Mouse (Mus musculus) CH12.LX (cell line): ENCODE measurements at regions not wholly inside any gene's neighbourhood (a gene's known extent, or its start where the extent isn't known, plus 50 kb on each side); places are given as distances from the start of the nearest gene placed in this dataset.

ENCODE experiments used
- DNase-seq: peaks from one replicate; pipeline ENCODE4 v3.0.0-alpha.2; 2013; ENCODE audit errors: extremely low read depth
- H3K27ac ChIP-seq: 2 replicates; pipeline ENCODE4 v1.5.1; 2012; ENCODE audit warnings: low read depth, mild to moderate bottlenecking, control low read depth, moderate library complexity; ENCODE audit not compliant: insufficient read depth
- H3K27me3 ChIP-seq: replicated peaks from 2 replicates; pipeline ENCODE3; 2012; ENCODE audit warnings: inconsistent platforms
- H3K36me3 ChIP-seq, 2 experiments: replicated peaks in 1 of 2; 2 replicates each; pipeline versions ENCODE3 to v1.6.1; 2012; ENCODE audit warnings: inconsistent platforms in 1 of 2, low read length in 1 of 2, mild to moderate bottlenecking in 1 of 2, mixed read lengths in 1 of 2, moderate library complexity in 1 of 2; ENCODE audit not compliant: control insufficient read depth in 1 of 2, insufficient read depth in 1 of 2
- H3K4me1 ChIP-seq, 2 experiments: 2 replicates each; pipeline ENCODE4 v1.6.1; 2012; ENCODE audit warnings: inconsistent platforms in 1 of 2, moderate library complexity in 1 of 2; ENCODE audit not compliant: insufficient read depth in 2 of 2, control insufficient read depth in 1 of 2
- H3K4me2 ChIP-seq: 2 replicates; pipeline ENCODE4 v1.6.1; 2012; ENCODE audit warnings: low read depth, mild to moderate bottlenecking, control low read depth; ENCODE audit not compliant: poor library complexity, insufficient read depth, severe bottlenecking
- H3K4me3 ChIP-seq, 3 experiments: fragments of 150-350 bp in 1 of 3; sonication (generic) in 1 of 3; replicated peaks in 1 of 3; 2 replicates each; pipeline versions ENCODE3 to v1.5.1; 2011 to 2012; ENCODE audit warnings: low read depth in 2 of 3, low read length in 2 of 3, mild to moderate bottlenecking in 2 of 3, moderate library complexity in 2 of 3, control low read depth in 1 of 3, improper control_type of control experiment in 1 of 3, inconsistent platforms in 1 of 3, mixed read lengths in 1 of 3; ENCODE audit not compliant: poor library complexity in 1 of 3
- H3K79me2 ChIP-seq: replicated peaks from 2 replicates; pipeline ENCODE4 v1.6.1; 2012; ENCODE audit warnings: mild to moderate bottlenecking, moderate library complexity; ENCODE audit not compliant: control insufficient read depth, poor library complexity, insufficient read depth, severe bottlenecking; ENCODE audit errors: extremely low read depth
- H3K9ac ChIP-seq: 2 replicates; pipeline ENCODE4 v1.6.1; 2012; ENCODE audit warnings: low read depth, mild to moderate bottlenecking, control low read depth, moderate library complexity; ENCODE audit not compliant: insufficient read depth
- H3K9me3 ChIP-seq: replicated peaks from 2 replicates; pipeline ENCODE3; 2012; ENCODE audit warnings: low read length, inconsistent platforms, mixed read lengths
- CTCF ChIP-seq, 2 experiments: IDR thresholded peaks in 1 of 2; conservative IDR thresholded peaks in 1 of 2; 2 replicates each; pipeline ENCODE4 v1.5.1; 2011 to 2012; ENCODE audit warnings: low read depth in 2 of 2, low read length in 2 of 2, improper control_type of control experiment in 1 of 2, inconsistent platforms in 1 of 2, mild to moderate bottlenecking in 1 of 2, moderate library complexity in 1 of 2
- ELF1 ChIP-seq: IDR thresholded peaks from 2 replicates; pipeline ENCODE4 v1.6.1; 2014; ENCODE audit warnings: low read depth, mild to moderate bottlenecking, inconsistent platforms, low read length, improper control_type of control experiment
- EP300 ChIP-seq: IDR thresholded peaks from 2 replicates; pipeline ENCODE4 v1.6.1; 2011; ENCODE audit warnings: low read length, improper control_type of control experiment
- GABPA ChIP-seq: IDR thresholded peaks from 2 replicates; pipeline ENCODE4 v1.6.1; 2012; ENCODE audit warnings: low read depth, low read length, improper control_type of control experiment, inconsistent platforms; ENCODE audit not compliant: insufficient replicate concordance
- KAT2A ChIP-seq: IDR thresholded peaks from 2 replicates; pipeline ENCODE4 v1.6.1; 2012; ENCODE audit warnings: low read length, improper control_type of control experiment, inconsistent platforms; ENCODE audit not compliant: insufficient replicate concordance
- MAX ChIP-seq: IDR thresholded peaks from 2 replicates; pipeline ENCODE4 v1.6.1; 2011; ENCODE audit warnings: low read length, improper control_type of control experiment
- MAZ ChIP-seq: IDR thresholded peaks from 2 replicates; pipeline ENCODE4 v1.6.1; 2012; ENCODE audit warnings: low read depth, mild to moderate bottlenecking, inconsistent platforms, low read length, improper control_type of control experiment, moderate library complexity
- MEF2A ChIP-seq: IDR thresholded peaks from 2 replicates; pipeline ENCODE4 v1.6.1; 2014; ENCODE audit warnings: low read depth, mild to moderate bottlenecking, inconsistent platforms, low read length, improper control_type of control experiment, borderline replicate concordance
- MXI1 ChIP-seq: IDR thresholded peaks from 2 replicates; pipeline ENCODE4 v1.6.1; 2011; ENCODE audit warnings: mild to moderate bottlenecking, low read depth, low read length, improper control_type of control experiment
- POLR2A ChIP-seq: IDR thresholded peaks from 2 replicates; pipeline ENCODE4 v1.6.1; 2011; ENCODE audit warnings: low read depth, mild to moderate bottlenecking, improper control_type of control experiment, low read length
- UBTF ChIP-seq: IDR thresholded peaks from 2 replicates; pipeline ENCODE4 v1.6.1; 2012; ENCODE audit warnings: low read depth, mild to moderate bottlenecking, inconsistent platforms, low read length, improper control_type of control experiment, moderate library complexity
- USF1 ChIP-seq: IDR thresholded peaks from 2 replicates; pipeline ENCODE4 v1.6.1; 2014; ENCODE audit warnings: low read depth, mild to moderate bottlenecking, inconsistent platforms, low read length, improper control_type of control experiment
- ZC3H11A ChIP-seq: IDR thresholded peaks from 2 replicates; pipeline ENCODE4 v1.6.1; 2012; ENCODE audit warnings: low read depth, mild to moderate bottlenecking, inconsistent platforms, low read length, improper control_type of control experiment
- ZKSCAN1 ChIP-seq: IDR thresholded peaks from 2 replicates; pipeline ENCODE4 v1.6.1; 2012; ENCODE audit warnings: low read depth, inconsistent platforms, low read length, improper control_type of control experiment, borderline replicate concordance
- ZMIZ1 ChIP-seq: IDR thresholded peaks from 2 replicates; pipeline ENCODE4 v1.6.1; 2012; ENCODE audit warnings: low read depth, mild to moderate bottlenecking, inconsistent platforms, low read length, improper control_type of control experiment
- dilution Hi-C: fragments of 300-500 bp; cut with MboI; formaldehyde crosslinking; loops from 2 replicates; pipeline ENCODE4 v1.14.3; 2020; ENCODE audit warnings: low sequenced_read_pairs; ENCODE audit not compliant: extremely low pct_unique_long_range_greater_than_20kb, extremely low pct_ligation_motif_present
- in situ Hi-C: fragments of 300-500 bp; cut with MboI; formaldehyde crosslinking; loops from 3 replicates; pipeline ENCODE4 v1.14.3; 2019; ENCODE audit warnings: low sequenced_read_pairs, low pct_ligation_motif_present, low pct_unique_long_range_greater_than_20kb, mixed read lengths

DNA sequence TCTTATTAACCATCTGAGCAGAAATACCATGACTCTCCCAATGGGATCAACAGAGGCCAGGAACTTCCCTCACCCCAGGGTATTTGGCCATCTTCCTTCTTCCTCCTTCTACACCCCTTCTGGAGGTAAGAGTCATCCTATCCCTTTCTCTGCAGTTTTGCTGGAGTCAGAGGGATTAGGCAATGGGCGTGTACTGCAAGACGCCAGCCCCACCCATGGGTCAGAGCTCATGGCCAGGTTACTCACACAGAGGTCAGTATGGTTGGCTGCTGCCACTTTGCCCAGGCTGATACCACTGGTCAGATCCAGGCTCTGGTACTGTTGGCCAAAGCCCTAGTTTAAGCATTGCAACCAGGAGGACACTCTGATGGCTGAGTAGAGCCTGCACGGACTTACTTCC, 157.3 kb upstream of the Nrip1 start:
- Histone ChIP-seq H3K4me1 (no peaks in the 10 kb centered on the region), H3K4me2 (no peak overlapping the region), H3K27ac (no peak overlapping the region), H3K79me2 (no peaks in the 10 kb centered on the region), H3K36me3 (no peaks in the 10 kb centered on the region), H3K9ac (no peak overlapping the region), H3K27me3 (no peaks in the 10 kb centered on the region), H3K4me3 (no peak overlapping the region), H3K9me3 (peaks cover 78% of the 10 kb centered on the region)
- dilution Hi-C loops: no loop called here
- no peak for DNase-seq
- in situ Hi-C loops: no loop called here
- no peak for TF ChIP-seq ELF1
- TF ChIP-seq UBTF: no peak
- TF ChIP-seq GABPA: no peak
- TF ChIP-seq USF1: no peak
- no peak for TF ChIP-seq MAX
- no peak for TF ChIP-seq EP300
- no peak for TF ChIP-seq MXI1
- TF ChIP-seq ZC3H11A: no peak
- TF ChIP-seq POLR2A: no peak
- no peak for TF ChIP-seq KAT2A
- no peak for TF ChIP-seq ZKSCAN1
- no peak for TF ChIP-seq CTCF (conservative IDR thresholded peaks at IDR 0.05 in 1 of 2, IDR thresholded peaks at IDR 0.05 in 1 of 2; ENCODE audit: low read depth in 2 of 2, low read length in 2 of 2)
- no peak for TF ChIP-seq ZMIZ1
- no peak for TF ChIP-seq MEF2A
- TF ChIP-seq MAZ: no peak
- TF ChIP-seq, all 38 proteins: peak for 0

DNA sequence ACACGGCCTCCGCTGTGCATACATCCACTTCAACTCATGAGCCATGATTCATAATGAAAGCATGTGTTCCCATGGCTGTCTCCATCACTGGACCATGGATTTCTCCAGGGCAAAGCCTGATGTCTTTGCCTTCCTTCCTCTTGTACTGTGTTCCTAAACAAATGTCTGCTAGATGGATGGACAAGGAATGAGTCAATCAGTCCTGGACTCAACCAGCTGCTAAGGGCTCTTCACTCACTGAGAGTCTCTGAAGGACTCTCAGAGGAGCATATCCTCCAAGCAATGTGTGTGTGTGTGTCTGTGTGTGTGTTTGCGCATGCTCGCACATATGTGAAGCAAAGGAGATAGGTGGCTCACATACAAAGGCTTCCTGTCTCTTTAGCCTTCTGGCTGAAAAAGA, 156.0 kb upstream of the Nrip1 start:
- dilution Hi-C loops: no loop called here
- no peak for TF ChIP-seq MAX
- H3K79me2 ChIP-seq: no peaks in the 10 kb centered on the region
- H3K4me2 ChIP-seq: no peak overlapping the region
- H3K27me3 ChIP-seq: no peaks in the 10 kb centered on the region
- H3K9me3 ChIP-seq: peaks cover 82% of the 10 kb centered on the region
- no peak for DNase-seq
- no peaks in the 10 kb centered on the region for H3K4me1 ChIP-seq
- no peak overlapping the region for H3K9ac ChIP-seq
- in situ Hi-C loops: no loop called here
- H3K4me3 ChIP-seq: no peak overlapping the region
- H3K36me3 ChIP-seq: no peaks in the 10 kb centered on the region
- H3K27ac ChIP-seq: no peak overlapping the region
